Mouse (Mus musculus): ENCODE results near the gene Rpap2. TPM values are rescaled to one million over a fixed set of nuclear protein-coding genes. Genes with fewer than 3 reads are reported as not detected.
A peak's percentile ranks its signal among the peaks of the same experiment; 100 is the strongest.

Gene Rpap2
- polyA plus RNA-seq, 1 experiment from 2014 or later: 18.7 TPM

GRCm38 (mm10) chr5:107695019-107695418, 97.8 kb downstream of the Rpap2 start:
- H3K27me3 ChIP-seq (ENCODE audit: insufficient read depth, poor library complexity, severe bottlenecking): peaks cover 6% of the 10 kb centered on the region; the same call in 1 of the 2 replicates
- WGBS: 74% methylated on average over 3 of the region's 3 CpGs
- DNase-seq (ENCODE audit: low spot score): no peak
- no peak overlapping the region for H3K27ac ChIP-seq
- no peaks in the 10 kb centered on the region for H3K9me3 ChIP-seq
- H3K4me1 ChIP-seq: no peaks in the 10 kb centered on the region
- H3K4me3 ChIP-seq: no peak overlapping the region
- H3K36me3 ChIP-seq: no peaks in the 10 kb centered on the region

DNA sequence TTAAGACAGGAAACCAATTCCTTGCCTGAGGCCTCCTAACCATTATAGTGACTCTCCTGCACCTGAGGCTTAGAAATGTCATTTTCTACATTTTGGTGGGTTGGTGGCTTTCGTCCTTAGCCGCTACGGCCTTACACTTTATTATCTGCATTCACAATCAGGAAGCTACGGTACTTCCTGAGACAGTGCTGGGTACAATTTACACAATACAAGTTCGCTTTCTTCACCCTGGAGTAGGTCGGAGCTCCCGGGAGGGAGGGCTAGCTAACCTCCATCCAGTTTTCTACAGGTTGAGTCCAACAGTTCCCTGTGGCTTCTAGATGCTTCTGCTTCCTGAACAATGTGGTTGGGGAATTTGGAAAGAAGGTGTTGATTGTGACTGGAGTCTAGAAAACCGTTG, 101.7 kb downstream of the Rpap2 start:
- Histone ChIP-seq H3K36me3 (no peaks in the 10 kb centered on the region), H3K4me1 (peaks cover 5% of the 10 kb centered on the region; the same call in 1 of the 2 replicates), H3K27ac (no peak overlapping the region), H3K27me3 (ENCODE audit: insufficient read depth, poor library complexity, severe bottlenecking) (no peaks in the 10 kb centered on the region), H3K4me3 (no peak overlapping the region), H3K9me3 (no peaks in the 10 kb centered on the region)
- WGBS: 73% methylated on average over 8 of the region's 8 CpGs
- DNase-seq (ENCODE audit: low spot score): no peak

DNA sequence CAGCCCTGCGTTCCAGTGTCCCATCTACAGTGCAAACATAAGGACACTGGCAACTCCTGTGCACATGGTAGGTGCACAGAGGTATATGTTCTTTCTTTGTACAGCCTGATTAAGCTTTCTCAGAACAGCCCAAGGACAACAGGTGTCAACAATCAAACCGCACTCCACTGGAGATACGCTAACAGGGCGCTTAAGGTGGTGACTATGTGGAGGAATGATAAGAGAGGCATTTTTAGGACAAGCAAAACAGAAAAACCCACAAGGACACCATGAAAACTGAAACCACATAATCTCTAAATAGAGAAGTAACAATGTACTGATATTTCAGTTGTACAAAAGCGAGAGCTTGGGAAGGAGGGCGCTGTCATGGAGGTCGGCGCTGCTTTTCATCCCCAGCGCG, 103.7 kb downstream of the Rpap2 start:
- DNase-seq (ENCODE audit: low spot score): no peak
- 68% methylated on average over 10 of the region's 10 CpGs for WGBS
- Histone ChIP-seq H3K9me3 (no peaks in the 10 kb centered on the region), H3K27ac (no peak overlapping the region), H3K27me3 (ENCODE audit: insufficient read depth, poor library complexity, severe bottlenecking) (no peaks in the 10 kb centered on the region), H3K4me1 (peaks cover 5% of the 10 kb centered on the region; the same call in 1 of the 2 replicates), H3K36me3 (no peaks in the 10 kb centered on the region), H3K4me3 (peak overlapping the region; percentile 8; the same call in 1 of the 2 replicates)

DNA sequence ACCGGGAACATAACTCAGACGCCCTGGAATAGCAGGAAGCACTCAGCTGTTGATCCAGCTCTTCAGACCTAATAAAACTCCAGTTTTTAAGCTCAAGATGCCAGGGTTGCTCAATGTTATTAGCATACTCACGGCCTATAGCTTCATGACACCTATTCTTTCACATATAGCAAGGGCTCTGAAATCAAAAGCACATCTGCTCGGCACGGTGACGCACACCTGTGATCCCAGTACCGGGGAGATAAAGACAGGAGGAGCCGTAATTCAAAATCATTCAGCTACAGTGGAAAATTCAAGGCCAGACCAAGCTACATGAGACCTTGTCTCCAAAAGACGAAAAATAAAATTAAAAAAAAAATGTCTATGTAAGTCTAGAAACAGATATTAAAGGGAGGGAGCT, 104.5 kb downstream of the Rpap2 start:
- no peak overlapping the region for H3K27ac ChIP-seq
- no peaks in the 10 kb centered on the region for H3K9me3 ChIP-seq
- peaks cover 5% of the 10 kb centered on the region; the same call in 1 of the 2 replicates for H3K4me1 ChIP-seq
- no peak for DNase-seq (ENCODE audit: low spot score)
- H3K36me3 ChIP-seq: no peaks in the 10 kb centered on the region
- H3K4me3 ChIP-seq: no peak overlapping the region
- no peaks in the 10 kb centered on the region for H3K27me3 ChIP-seq (ENCODE audit: insufficient read depth, poor library complexity, severe bottlenecking)
- WGBS: 79% methylated on average over 9 of the region's 9 CpGs

- Histone ChIP-seq H3K9me3 (no peaks in the 10 kb centered on the region), H3K36me3 (no peaks in the 10 kb centered on the region), H3K4me1 (peaks cover 5% of the 10 kb centered on the region; the same call in 1 of the 2 replicates), H3K27me3 (ENCODE audit: insufficient read depth, poor library complexity, severe bottlenecking) (no peaks in the 10 kb centered on the region), H3K4me3 (no peak overlapping the region), H3K27ac (no peak overlapping the region)
- WGBS: 86% methylated on average over 6 of the region's 6 CpGs
- DNase-seq (ENCODE audit: low spot score): no peak
These were observed 106.1 kb downstream of the Rpap2 start for GRCm38 (mm10) chr5:107703207-107703763.

GRCm38 (mm10) chr5:107705756-107706155, 108.6 kb downstream of the Rpap2 start:
- Histone ChIP-seq H3K27ac (no peak overlapping the region), H3K4me1 (peaks cover 3% of the 10 kb centered on the region; the same call in 1 of the 2 replicates), H3K36me3 (no peaks in the 10 kb centered on the region), H3K9me3 (no peaks in the 10 kb centered on the region), H3K27me3 (ENCODE audit: insufficient read depth, poor library complexity, severe bottlenecking) (0 out of 2 replicates have a peak, but pooled peaks cover 3% of the 10 kb centered on the region), H3K4me3 (no peak overlapping the region)
- 89% methylated on average over 4 of the region's 4 CpGs for WGBS
- DNase-seq (ENCODE audit: low spot score): no peak

- no peaks in the 10 kb centered on the region for H3K4me1 ChIP-seq
- H3K27me3 ChIP-seq (ENCODE audit: insufficient read depth, poor library complexity, severe bottlenecking): peaks cover 6% of the 10 kb centered on the region; the same call in 1 of the 2 replicates
- H3K9me3 ChIP-seq: no peaks in the 10 kb centered on the region
- DNase-seq (ENCODE audit: low spot score): no peak
- 61% methylated on average over 1 of the region's 1 CpGs for WGBS
- no peak overlapping the region for H3K4me3 ChIP-seq
- no peak overlapping the region for H3K27ac ChIP-seq
- no peaks in the 10 kb centered on the region for H3K36me3 ChIP-seq
These were observed 109.1 kb downstream of the Rpap2 start for GRCm38 (mm10) chr5:107706262-107706661.

- H3K27ac ChIP-seq: no peak overlapping the region
- 81% methylated on average over 8 of the region's 8 CpGs for WGBS
- no peaks in the 10 kb centered on the region for H3K9me3 ChIP-seq
- H3K4me1 ChIP-seq: no peaks in the 10 kb centered on the region
- H3K4me3 ChIP-seq: no peak overlapping the region
- no peaks in the 10 kb centered on the region for H3K36me3 ChIP-seq
- DNase-seq (ENCODE audit: low spot score): no peak
- peaks cover 10% of the 10 kb centered on the region for H3K27me3 ChIP-seq (ENCODE audit: insufficient read depth, poor library complexity, severe bottlenecking)
These were observed 111.1 kb downstream of the Rpap2 start for GRCm38 (mm10) chr5:107708124-107708797.

Other genes with a start within 250 kb of the Rpap2 start
- 0.58 and 0.72 TPM in 2 replicates for gene Ephx4, start 194.6 kb upstream of the Rpap2 start, polyA plus RNA-seq (2016; fragmentation: Nextera tagmentation; extraction: Ambion mirVana)
- not detected in 2 replicates for gene Lpcat2b, start 165.8 kb upstream of the Rpap2 start, polyA plus RNA-seq (2016; fragmentation: Nextera tagmentation; extraction: Ambion mirVana)
- gene Btbd8, start 159.4 kb upstream of the Rpap2 start, polyA plus RNA-seq (2016; fragmentation: Nextera tagmentation; extraction: Ambion mirVana): 3.2 and 3.4 TPM in 2 replicates
- gene Gm42669, start 89.8 kb upstream of the Rpap2 start, polyA plus RNA-seq (2016; fragmentation: Nextera tagmentation; extraction: Ambion mirVana): 0.24 and 0.25 TPM in 2 replicates
- 0.04 and 0.06 TPM in 2 replicates for gene 1700028K03Rik, start 62.7 kb upstream of the Rpap2 start, polyA plus RNA-seq (2016; fragmentation: Nextera tagmentation; extraction: Ambion mirVana)
- gene Glmn, start 515 bp downstream of the Rpap2 start, polyA plus RNA-seq (2016; fragmentation: Nextera tagmentation; extraction: Ambion mirVana): 27.2 and 30.6 TPM in 2 replicates
- gene Gfi1, start 128.7 kb downstream of the Rpap2 start, polyA plus RNA-seq (2016; fragmentation: Nextera tagmentation; extraction: Ambion mirVana): not detected in 2 replicates
- 0.20 and 0.25 TPM in 2 replicates for gene Ube2d2b, start 232.7 kb downstream of the Rpap2 start, polyA plus RNA-seq (2016; fragmentation: Nextera tagmentation; extraction: Ambion mirVana)